Mouse (Mus musculus) liver, adult 2 months (tissue): ENCODE results near the gene Ier5l. TPM values are rescaled to one million over a fixed set of nuclear protein-coding genes. Genes with fewer than 3 reads are reported as not detected.

Source experiments
- DNase-seq: peaks from one replicate; pipeline ENCODE4 v3.0.0-alpha.2; 2011; ENCODE audit warnings: low read depth, low spot score; ENCODE audit errors: extremely low read depth
- H3K27ac ChIP-seq: fragments of 200-500 bp; replicated peaks from 2 replicates; pipeline ENCODE4 v1.5.1; 2012; ENCODE audit warnings: low read depth, mild to moderate bottlenecking, control low read depth, inconsistent platforms, low read length; ENCODE audit not compliant: insufficient read depth
- H3K27me3 ChIP-seq: fragments of 200-500 bp; 2 replicates; pipeline ENCODE4 v1.6.1; 2012; ENCODE audit warnings: mild to moderate bottlenecking, moderate library complexity, low read length, inconsistent platforms; ENCODE audit not compliant: control insufficient read depth, insufficient read depth
- H3K36me3 ChIP-seq: fragments of 200-500 bp; 2 replicates; pipeline ENCODE4 v1.6.1; 2012; ENCODE audit warnings: low read length, inconsistent platforms; ENCODE audit not compliant: control insufficient read depth, insufficient read depth
- H3K4me1 ChIP-seq: fragments of 200-500 bp; 2 replicates; pipeline ENCODE4 v1.6.1; 2011; ENCODE audit warnings: low read length; ENCODE audit not compliant: control insufficient read depth, insufficient read depth
- H3K4me3 ChIP-seq: fragments of 200-500 bp; 2 replicates; pipeline ENCODE4 v1.5.1; 2011; ENCODE audit warnings: low read depth, mild to moderate bottlenecking, control low read depth, low read length, moderate library complexity; ENCODE audit not compliant: insufficient read depth
- H3K79me2 ChIP-seq: fragments of 200-500 bp; 2 replicates; pipeline ENCODE4 v1.6.1; 2012; ENCODE audit warnings: inconsistent platforms, mild to moderate bottlenecking, low read length, moderate library complexity; ENCODE audit not compliant: control insufficient read depth, insufficient read depth
- H3K9ac ChIP-seq: fragments of 200-500 bp; 2 replicates; pipeline ENCODE4 v1.6.1; 2012; ENCODE audit warnings: low read depth, mild to moderate bottlenecking, control low read depth, inconsistent platforms, low read length
- CTCF ChIP-seq: fragments of 200-500 bp; IDR thresholded peaks from 2 replicates; pipeline ENCODE4 v1.5.1; 2011; ENCODE audit warnings: low read depth, low read length, control low read depth
- POLR2A ChIP-seq: fragments of 200-500 bp; IDR thresholded peaks from 2 replicates; pipeline ENCODE4 v1.6.1; 2011; ENCODE audit warnings: low read length, control low read depth; ENCODE audit not compliant: insufficient read depth; ENCODE audit errors: extremely low read depth
- WGBS: fragments of 180-500 bp; shearing (Covaris S2); methylation state at CpG from one replicate; pipeline ENCODE4 v1.1.7; 2018; 5-methylcytosine and 5-hydroxymethylcytosine counted together
- polyA plus RNA-seq: library from polyadenylated mRNA; depleted of rRNA; stranded (reverse); fragments of >200 nt; gene quantifications from 2 replicates; pipeline ENCODE4 v1.2.3, GENCODE M21; 2012
- total RNA-seq: library from RNA; depleted of rRNA; stranded (reverse); fragments of >200 nt; gene quantifications from 2 replicates; pipeline ENCODE4 v1.2.3, GENCODE M21; 2014

The Ier5l gene
- total and polyA plus RNA-seq, 2 experiments, result 0.55 to 1.1 TPM

DNA sequence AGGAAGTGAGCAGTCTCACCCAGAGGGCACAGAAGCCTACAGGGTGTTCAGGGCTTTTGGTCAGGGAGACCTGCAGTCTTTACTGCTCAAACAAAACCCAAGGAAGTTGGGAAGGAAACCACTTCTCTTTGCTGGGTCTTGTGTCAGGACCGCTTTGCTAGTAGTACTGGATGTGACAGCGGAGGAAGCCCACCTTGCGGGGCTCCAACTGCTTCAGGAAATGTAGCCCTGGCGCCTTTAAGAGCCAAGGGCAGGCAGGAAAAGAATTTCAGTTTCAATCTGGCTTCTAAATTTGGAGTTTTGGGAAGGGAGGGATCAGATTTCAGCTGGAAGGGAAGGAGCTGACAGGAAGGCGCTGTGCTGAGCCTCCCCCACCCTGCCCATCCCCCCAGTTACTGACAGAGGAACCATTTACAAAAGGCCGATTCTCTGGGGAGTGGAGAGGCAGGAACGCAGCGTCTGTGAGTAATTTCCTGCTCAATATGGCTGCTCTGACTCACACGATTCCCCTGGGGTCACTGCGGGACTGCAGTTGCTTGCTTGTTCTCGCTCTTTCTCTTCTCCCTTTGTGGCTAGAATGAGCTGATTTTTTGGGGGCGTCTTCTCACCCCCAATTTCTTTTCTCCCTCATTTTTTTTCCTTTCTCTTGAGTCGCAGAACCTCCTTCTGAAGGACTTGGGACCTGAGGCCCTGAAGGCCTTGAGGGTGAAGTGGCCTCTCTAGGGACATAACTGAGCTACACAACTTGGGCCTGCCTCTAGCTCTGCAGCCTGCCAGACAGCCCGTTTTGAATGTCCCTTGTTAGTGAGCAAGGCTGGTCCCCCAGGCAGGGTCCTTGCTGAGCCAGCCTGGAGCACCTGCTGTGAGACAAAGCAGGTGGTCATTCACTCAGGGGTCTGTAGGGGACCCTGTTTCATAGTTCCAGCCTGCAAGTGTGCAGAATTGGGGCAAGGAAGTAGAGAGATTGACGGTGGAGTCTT, 32.2 kb downstream of the Ier5l start:
- Histone ChIP-seq H3K27ac (peak overlapping the region; percentile 84), H3K4me3 (peak overlapping the region; percentile 8), H3K4me1 (peaks cover 6% of the 10 kb centered on the region; the same call in 1 of the 2 replicates), H3K9ac (peak overlapping the region; percentile 37), H3K27me3 (no peaks in the 10 kb centered on the region), H3K36me3 (peaks cover 4% of the 10 kb centered on the region; the same call in 1 of the 2 replicates), H3K79me2 (no peaks in the 10 kb centered on the region)
- TF ChIP-seq CTCF, result no peak
- 0 out of 2 replicates have a peak, but pooled peaks have one; percentile 10 for TF ChIP-seq POLR2A
- WGBS, result 62% methylated on average over 15 of the region's 15 CpGs
- DNase-seq, result peak; percentile 61

DNA sequence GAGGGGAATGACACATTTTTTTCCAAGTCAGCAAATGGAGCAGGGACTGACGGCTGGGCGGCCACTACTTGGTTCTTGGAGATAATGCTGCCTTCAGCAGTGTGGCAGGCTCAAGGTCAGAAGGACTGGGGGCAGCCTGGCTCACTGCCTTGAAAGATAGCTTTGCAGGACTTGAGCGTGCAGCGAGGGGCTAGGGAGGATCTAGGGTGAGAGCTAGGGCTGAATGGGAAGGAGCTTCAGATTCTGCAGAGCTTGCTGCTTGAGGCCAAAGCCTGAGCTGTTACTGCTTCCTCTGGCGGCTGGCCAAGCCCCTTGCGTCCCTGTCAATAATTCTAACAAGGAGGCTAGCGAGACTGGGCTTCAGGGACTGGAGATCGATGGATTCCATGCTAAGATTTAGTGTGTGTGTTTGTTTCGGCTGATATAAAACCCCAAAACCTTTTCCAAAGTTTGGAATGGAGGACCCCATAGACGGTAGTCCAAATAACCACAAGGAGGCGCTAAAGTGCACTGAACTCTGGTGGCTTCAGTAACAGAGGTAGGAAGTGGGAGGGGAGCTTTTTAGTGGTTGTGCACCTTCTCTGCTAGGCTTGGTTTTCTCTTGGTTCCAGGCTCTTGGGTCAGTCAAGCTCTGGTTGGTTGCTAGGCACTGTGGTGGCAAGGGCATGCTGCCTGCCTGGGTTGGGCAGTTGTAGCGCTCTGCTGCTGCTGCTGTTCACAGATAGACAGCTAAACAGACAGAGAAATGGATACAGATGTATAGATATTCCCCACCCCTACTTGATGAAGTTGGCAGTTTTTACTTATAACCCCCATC, 33.1 kb downstream of the Ier5l start:
- Histone ChIP-seq H3K4me1 (peaks cover 4% of the 10 kb centered on the region; the same call in 1 of the 2 replicates), H3K9ac (peak overlapping the region; percentile 26; the same call in 1 of the 2 replicates), H3K4me3 (peak overlapping the region; percentile 12; the same call in 1 of the 2 replicates), H3K27ac (peak overlapping the region; percentile 84), H3K79me2 (no peaks in the 10 kb centered on the region), H3K27me3 (no peaks in the 10 kb centered on the region), H3K36me3 (peaks cover 4% of the 10 kb centered on the region; the same call in 1 of the 2 replicates)
- 37% methylated on average over 12 of the region's 12 CpGs for WGBS
- DNase-seq, result peak; percentile 40
- peak; percentile 1; the same call in 1 of the 2 replicates for TF ChIP-seq CTCF
- no peak for TF ChIP-seq POLR2A

DNA sequence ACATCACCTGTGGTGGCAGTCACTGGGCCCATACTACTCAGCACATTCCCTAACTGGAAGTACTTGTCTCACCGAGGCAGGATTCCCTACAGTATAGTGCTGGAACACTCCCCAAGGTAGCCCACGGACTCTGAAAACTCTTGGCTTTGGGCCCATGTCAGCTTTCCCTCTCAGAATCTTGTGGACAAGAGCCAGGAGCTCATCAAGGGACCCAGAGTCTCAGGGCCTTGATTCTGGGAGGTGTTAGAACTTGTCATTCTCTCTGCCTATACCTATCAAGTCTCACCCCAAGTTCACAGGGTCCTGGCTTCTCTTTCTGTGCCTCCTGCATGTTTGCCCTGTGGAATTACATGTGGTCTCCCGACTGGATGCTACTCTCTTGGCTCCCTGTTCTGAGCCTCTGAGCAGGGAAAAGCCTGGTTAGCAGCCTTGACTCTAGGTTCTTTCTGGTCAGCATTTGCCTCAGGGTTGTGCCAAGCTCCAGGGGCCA, 33.8 kb downstream of the Ier5l start:
- H3K9ac ChIP-seq, result no peak overlapping the region; the same call in 1 of the 2 replicates
- H3K36me3 ChIP-seq, result peaks cover 4% of the 10 kb centered on the region; the same call in 1 of the 2 replicates
- WGBS, result 49% methylated on average over 3 of the region's 3 CpGs

DNA sequence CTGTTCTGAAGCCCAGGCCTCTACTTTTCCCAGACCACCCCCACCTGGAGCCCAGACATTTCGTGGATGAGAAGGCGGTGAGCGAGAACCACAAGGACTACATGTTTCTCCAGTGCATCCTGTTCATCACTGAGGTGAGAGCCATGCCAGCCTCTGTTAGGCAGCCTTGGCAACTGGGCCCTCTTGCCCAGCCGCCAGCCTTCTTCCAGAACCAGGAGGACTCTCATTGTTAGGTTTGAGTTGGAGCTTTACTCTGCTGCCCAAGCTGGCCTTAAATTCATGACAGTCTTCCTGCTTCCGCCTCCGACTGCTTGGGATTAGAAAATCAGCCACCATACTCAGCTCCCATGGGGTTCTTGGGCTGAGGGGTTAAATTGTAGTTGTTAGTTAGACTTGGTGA, 34.4 kb downstream of the Ier5l start:
- 95% methylated on average over 6 of the region's 6 CpGs for WGBS
- no peak overlapping the region for H3K27ac ChIP-seq
- no peak overlapping the region for H3K4me3 ChIP-seq
- no peak for DNase-seq
- H3K27me3 ChIP-seq, result no peaks in the 10 kb centered on the region
- no peak for TF ChIP-seq CTCF
- no peak for TF ChIP-seq POLR2A
- peaks cover 4% of the 10 kb centered on the region; the same call in 1 of the 2 replicates for H3K4me1 ChIP-seq
- H3K36me3 ChIP-seq, result peaks cover 4% of the 10 kb centered on the region; the same call in 1 of the 2 replicates
- no peaks in the 10 kb centered on the region for H3K79me2 ChIP-seq
- no peak overlapping the region for H3K9ac ChIP-seq

More for the DNA sequence above, 33.8 kb downstream of the Ier5l start:
- Histone ChIP-seq H3K27ac (peak overlapping the region; percentile 84), H3K79me2 (no peaks in the 10 kb centered on the region), H3K4me3 (no peak overlapping the region), H3K27me3 (no peaks in the 10 kb centered on the region), H3K4me1 (peaks cover 4% of the 10 kb centered on the region; the same call in 1 of the 2 replicates)
- TF ChIP-seq CTCF, result no peak
- no peak for TF ChIP-seq POLR2A
- DNase-seq, result no peak

DNA sequence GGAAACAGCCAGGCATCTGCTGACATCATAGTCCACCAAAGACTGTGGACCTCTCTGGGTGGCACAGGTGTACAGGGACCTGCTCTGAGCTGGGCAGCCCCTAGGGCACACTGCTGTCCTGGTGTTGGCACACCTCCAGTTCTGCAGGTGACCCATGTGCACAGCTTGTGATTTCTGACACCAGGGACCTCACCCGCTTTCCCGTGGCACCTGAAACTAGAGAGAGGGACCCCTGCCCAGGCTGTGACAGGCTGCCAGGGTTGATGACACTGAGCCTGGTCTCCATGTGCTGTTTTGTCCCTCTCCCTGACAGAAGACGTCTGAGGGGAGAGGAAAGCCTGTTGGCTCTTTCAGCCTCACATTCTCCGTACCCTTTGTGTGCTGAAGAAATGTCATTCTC, 36.2 kb downstream of the Ier5l start:
- 93% methylated on average over 4 of the region's 4 CpGs for WGBS
- Histone ChIP-seq H3K36me3 (peaks cover 11% of the 10 kb centered on the region; the same call in 1 of the 2 replicates), H3K4me3 (no peak overlapping the region), H3K9ac (no peak overlapping the region), H3K79me2 (no peaks in the 10 kb centered on the region), H3K4me1 (peaks cover 4% of the 10 kb centered on the region; the same call in 1 of the 2 replicates), H3K27me3 (no peaks in the 10 kb centered on the region), H3K27ac (no peak overlapping the region)
- no peak for TF ChIP-seq CTCF
- no peak for TF ChIP-seq POLR2A
- no peak for DNase-seq
